Mouse (Mus musculus): Measurements from ENCODE around the gene Kcnip4.

Kcnip4 gene

GRCm38 (mm10) chr5:48890216-48890615 lies 634.5 kb downstream of the Kcnip4 start:
- no peak for DNase-seq (ENCODE audit: low read depth, low spot score)

GRCm38 (mm10) chr5:48889395-48890194 lies 635.1 kb downstream of the Kcnip4 start:
- no peak for DNase-seq (ENCODE audit: low read depth, low spot score)

- DNase-seq (ENCODE audit: low read depth, low spot score), result no peak
Measured at GRCm38 (mm10) chr5:48878081-48878480, 646.6 kb downstream of the Kcnip4 start.

GRCm38 (mm10) chr5:48864268-48864967 lies 660.3 kb downstream of the Kcnip4 start:
- no peak for DNase-seq (ENCODE audit: low read depth, low spot score)

- no peak for DNase-seq (ENCODE audit: low read depth, low spot score)
Measured at GRCm38 (mm10) chr5:48840971-48841370, 683.7 kb downstream of the Kcnip4 start.

GRCm38 (mm10) chr5:48795526-48795925 lies 729.2 kb downstream of the Kcnip4 start:
- no peak for DNase-seq (ENCODE audit: low read depth, low spot score)

- DNase-seq (ENCODE audit: low read depth, low spot score), result no peak
Measured at GRCm38 (mm10) chr5:48779376-48779775, 745.3 kb downstream of the Kcnip4 start.

- DNase-seq (ENCODE audit: low read depth, low spot score), result no peak
Measured at GRCm38 (mm10) chr5:48748613-48749012, 776.1 kb downstream of the Kcnip4 start.

- DNase-seq (ENCODE audit: low read depth, low spot score), result no peak
Measured at GRCm38 (mm10) chr5:48737640-48738039, 787.1 kb downstream of the Kcnip4 start.

- DNase-seq (ENCODE audit: low read depth, low spot score), result no peak
Measured at GRCm38 (mm10) chr5:48718166-48718565, 806.5 kb downstream of the Kcnip4 start.

GRCm38 (mm10) chr5:48705997-48706396 lies 818.7 kb downstream of the Kcnip4 start:
- no peak for DNase-seq (ENCODE audit: low read depth, low spot score)

- no peak for DNase-seq (ENCODE audit: low read depth, low spot score)
Measured at GRCm38 (mm10) chr5:48687068-48687467, 837.6 kb downstream of the Kcnip4 start.

GRCm38 (mm10) chr5:48679733-48680595 lies 844.7 kb downstream of the Kcnip4 start:
- no peak for DNase-seq (ENCODE audit: low read depth, low spot score)

- no peak for DNase-seq (ENCODE audit: low read depth, low spot score)
Measured at GRCm38 (mm10) chr5:48662504-48662903, 862.2 kb downstream of the Kcnip4 start.

GRCm38 (mm10) chr5:48659975-48660374 lies 864.7 kb downstream of the Kcnip4 start:
- no peak for DNase-seq (ENCODE audit: low read depth, low spot score)

- no peak for DNase-seq (ENCODE audit: low read depth, low spot score)
Measured at GRCm38 (mm10) chr5:48650496-48650895, 874.2 kb downstream of the Kcnip4 start.

- DNase-seq (ENCODE audit: low read depth, low spot score), result no peak
Measured at GRCm38 (mm10) chr5:48636675-48637074, 888.0 kb downstream of the Kcnip4 start.

GRCm38 (mm10) chr5:48633631-48634030 lies 891.1 kb downstream of the Kcnip4 start:
- DNase-seq (ENCODE audit: low read depth, low spot score), result no peak

- DNase-seq (ENCODE audit: low read depth, low spot score), result no peak
Measured at GRCm38 (mm10) chr5:48623370-48623769, 901.3 kb downstream of the Kcnip4 start.

GRCm38 (mm10) chr5:48606916-48607315 lies 917.8 kb downstream of the Kcnip4 start:
- DNase-seq (ENCODE audit: low read depth, low spot score), result no peak

- no peak for DNase-seq (ENCODE audit: low read depth, low spot score)
Measured at GRCm38 (mm10) chr5:48606281-48606680, 918.4 kb downstream of the Kcnip4 start.

GRCm38 (mm10) chr5:48599481-48600040 lies 925.1 kb downstream of the Kcnip4 start:
- DNase-seq (ENCODE audit: low read depth, low spot score), result no peak
